Comparison of ENCODE assay signal across 17 mouse cellular contexts in genomic region chr11:27721346-27721745, GRCm38 (mm10).
DNase-seq lines count a peak whose midpoint lies in the region; ATAC-seq lines count a peak whose summit lies in the region.
"Had no signal": no experiment of that assay in that cellular context is flagged by ENCODE, and none has a peak within 500 bp of the region (broad histone marks: within the 10 kb centered on the region; RNA-seq: fewer than 3 reads in every experiment).

No protein-coding gene starts in this region.

- ATAC-seq in megakaryocyte progenitor cell, adult 5-6 weeks (replicated peaks; ENCODE audit: poor library complexity), result no peak
- ATAC-seq: hindbrain, embryonic 16.5 days; intestine, embryonic 16.5 days; midbrain, embryonic 15.5 days had no signal

- peak; percentile 3 for DNase-seq in retina, postnatal 1 day
- DNase-seq in retina, embryonic 14.5 days (ENCODE audit: low spot score), result no peak
- peak; percentile 16 for DNase-seq in ZHBTc4 (ENCODE audit: low read depth, low spot score)
- DNase-seq in frontal cortex, postnatal 36 days (ENCODE audit: low spot score in 2 of 2), result peak; percentile 2 to 24
- peak; percentile 8 for DNase-seq in right cerebral cortex, postnatal 14 days
- DNase-seq in urinary bladder, postnatal 10 days (ENCODE audit: low spot score), result no peak
- DNase-seq: adrenal gland, postnatal 10 days; B cell, adult 2 months; cerebellum, adult 11-12 months; cerebellum, postnatal 36 days; gastrocnemius, postnatal 14 days; heart, adult 18-20 months; spleen, adult 18-20 months had no signal

Comparison
In these comparisons a context has a peak if more than half of its experiments do, and no peak if none do; other contexts are left out.
1. DNase-seq: peak in retina, postnatal 1 day (single experiment), ZHBTc4 (single experiment), frontal cortex, postnatal 36 days (2 of 2) and right cerebral cortex, postnatal 14 days (single experiment); none in retina, embryonic 14.5 days (single experiment) and urinary bladder, postnatal 10 days (single experiment).